Mouse (Mus musculus): ENCODE data around the gene Thsd4. TPM values are rescaled to one million over a fixed set of nuclear protein-coding genes. Genes with fewer than 3 reads are reported as not detected.

Gene Thsd4
- polyA plus RNA-seq, 1 experiment from 2014 or later: 9.3 TPM

- WGBS: 73% methylated on average over 4 of the region's 4 CpGs
- 0 out of 2 replicates have a peak, but pooled peaks cover 2% of the 10 kb centered on the region for H3K27me3 ChIP-seq
- no peak overlapping the region for H3K4me3 ChIP-seq
- no peak overlapping the region for H3K9ac ChIP-seq
- H3K9me3 ChIP-seq (replicated peaks): no peaks in the 10 kb centered on the region
- ATAC-seq (ENCODE audit: low FRiP score): no peak
- H3K4me1 ChIP-seq: peaks cover 18% of the 10 kb centered on the region
- H3K4me2 ChIP-seq (replicated peaks): no peak overlapping the region
- H3K27ac ChIP-seq: no peak overlapping the region
- no peaks in the 10 kb centered on the region for H3K36me3 ChIP-seq
Observed at GRCm38 (mm10) chr9:60027234-60027633, 494.6 kb downstream of the Thsd4 start.

GRCm38 (mm10) chr9:60026795-60027194 is 495.1 kb downstream of the Thsd4 start:
- H3K4me2 ChIP-seq (replicated peaks): no peak overlapping the region
- H3K9me3 ChIP-seq (replicated peaks): no peaks in the 10 kb centered on the region
- H3K9ac ChIP-seq: no peak overlapping the region
- WGBS: 84% methylated on average over 2 of the region's 2 CpGs
- H3K4me3 ChIP-seq: no peak overlapping the region
- peaks cover 18% of the 10 kb centered on the region for H3K4me1 ChIP-seq
- no peak for ATAC-seq (ENCODE audit: low FRiP score)
- H3K27ac ChIP-seq: no peak overlapping the region
- H3K27me3 ChIP-seq: 0 out of 2 replicates have a peak, but pooled peaks cover 2% of the 10 kb centered on the region
- H3K36me3 ChIP-seq: no peaks in the 10 kb centered on the region

- Histone ChIP-seq H3K36me3 (no peaks in the 10 kb centered on the region), H3K9ac (no peak overlapping the region), H3K27me3 (0 out of 2 replicates have a peak, but pooled peaks cover 2% of the 10 kb centered on the region), H3K27ac (no peak overlapping the region), H3K9me3 (replicated peaks) (no peaks in the 10 kb centered on the region), H3K4me3 (no peak overlapping the region), H3K4me2 (replicated peaks) (no peak overlapping the region), H3K4me1 (peaks cover 18% of the 10 kb centered on the region)
- WGBS: 84% methylated on average over 6 of the region's 6 CpGs
- no peak for ATAC-seq (ENCODE audit: low FRiP score)
Observed at GRCm38 (mm10) chr9:60025919-60026318, 495.9 kb downstream of the Thsd4 start.

- Histone ChIP-seq H3K27ac (no peak overlapping the region), H3K9ac (no peak overlapping the region)
Observed at GRCm38 (mm10) chr9:60024971-60025370, 496.9 kb downstream of the Thsd4 start.

GRCm38 (mm10) chr9:60024545-60024944 is 497.3 kb downstream of the Thsd4 start:
- no peak for ATAC-seq (ENCODE audit: low FRiP score)
- Histone ChIP-seq H3K9ac (no peak overlapping the region), H3K36me3 (no peaks in the 10 kb centered on the region), H3K4me3 (no peak overlapping the region), H3K4me2 (replicated peaks) (no peak overlapping the region), H3K27me3 (0 out of 2 replicates have a peak, but pooled peaks cover 2% of the 10 kb centered on the region), H3K9me3 (replicated peaks) (no peaks in the 10 kb centered on the region), H3K4me1 (peaks cover 18% of the 10 kb centered on the region), H3K27ac (no peak overlapping the region)
- WGBS: 18% methylated on average over 5 of the region's 5 CpGs

More at GRCm38 (mm10) chr9:60024971-60025370, 496.9 kb downstream of the Thsd4 start:
- no peaks in the 10 kb centered on the region for H3K9me3 ChIP-seq (replicated peaks)
- 0 out of 2 replicates have a peak, but pooled peaks cover 2% of the 10 kb centered on the region for H3K27me3 ChIP-seq
- no peaks in the 10 kb centered on the region for H3K36me3 ChIP-seq
- peaks cover 18% of the 10 kb centered on the region for H3K4me1 ChIP-seq
- no peak overlapping the region for H3K4me3 ChIP-seq
- ATAC-seq (ENCODE audit: low FRiP score): no peak
- WGBS: 5% methylated on average over 5 of the region's 5 CpGs
- no peak overlapping the region for H3K4me2 ChIP-seq (replicated peaks)

GRCm38 (mm10) chr9:60022331-60022730 is 499.5 kb downstream of the Thsd4 start:
- no peak for ATAC-seq (ENCODE audit: low FRiP score)
- H3K4me3 ChIP-seq: no peak overlapping the region
- peaks cover 18% of the 10 kb centered on the region for H3K4me1 ChIP-seq
- H3K27ac ChIP-seq: no peak overlapping the region
- no peaks in the 10 kb centered on the region for H3K9me3 ChIP-seq (replicated peaks)
- WGBS: 68% methylated on average over 3 of the region's 3 CpGs
- no peaks in the 10 kb centered on the region for H3K36me3 ChIP-seq
- no peak overlapping the region for H3K9ac ChIP-seq
- H3K27me3 ChIP-seq: 0 out of 2 replicates have a peak, but pooled peaks cover 2% of the 10 kb centered on the region
- no peak overlapping the region for H3K4me2 ChIP-seq (replicated peaks)

- H3K36me3 ChIP-seq: no peaks in the 10 kb centered on the region
- 0 out of 2 replicates have a peak, but pooled peaks cover 2% of the 10 kb centered on the region for H3K27me3 ChIP-seq
- 31% methylated on average over 1 of the region's 1 CpGs for WGBS
- H3K27ac ChIP-seq: no peak overlapping the region
- no peak overlapping the region for H3K4me2 ChIP-seq (replicated peaks)
- no peaks in the 10 kb centered on the region for H3K9me3 ChIP-seq (replicated peaks)
- no peak for ATAC-seq (ENCODE audit: low FRiP score)
- no peak overlapping the region for H3K9ac ChIP-seq
- H3K4me1 ChIP-seq: peaks cover 15% of the 10 kb centered on the region
- H3K4me3 ChIP-seq: no peak overlapping the region
Observed at GRCm38 (mm10) chr9:60020444-60020843, 501.4 kb downstream of the Thsd4 start.

- no peak for ATAC-seq (ENCODE audit: low FRiP score)
- WGBS: 61% methylated on average over 1 of the region's 1 CpGs
Observed at GRCm38 (mm10) chr9:60010285-60010684, 511.6 kb downstream of the Thsd4 start.

GRCm38 (mm10) chr9:60008936-60009335 is 512.9 kb downstream of the Thsd4 start:
- no peaks in the 10 kb centered on the region for H3K9me3 ChIP-seq (replicated peaks)
- no peak overlapping the region for H3K4me3 ChIP-seq
- ATAC-seq (ENCODE audit: low FRiP score): no peak
- no peaks in the 10 kb centered on the region for H3K27me3 ChIP-seq
- 61% methylated on average over 7 of the region's 7 CpGs for WGBS
- H3K36me3 ChIP-seq: no peaks in the 10 kb centered on the region
- no peak overlapping the region for H3K4me2 ChIP-seq (replicated peaks)
- peaks cover 3% of the 10 kb centered on the region; the same call in 1 of the 2 replicates for H3K4me1 ChIP-seq
- no peak overlapping the region for H3K9ac ChIP-seq
- H3K27ac ChIP-seq: no peak overlapping the region

More at GRCm38 (mm10) chr9:60010285-60010684, 511.6 kb downstream of the Thsd4 start:
- Histone ChIP-seq H3K27me3 (no peaks in the 10 kb centered on the region), H3K36me3 (no peaks in the 10 kb centered on the region), H3K9ac (no peak overlapping the region), H3K4me3 (no peak overlapping the region), H3K4me2 (replicated peaks) (no peak overlapping the region), H3K4me1 (peaks cover 3% of the 10 kb centered on the region; the same call in 1 of the 2 replicates), H3K27ac (no peak overlapping the region), H3K9me3 (replicated peaks) (no peaks in the 10 kb centered on the region)

GRCm38 (mm10) chr9:60002323-60002722 is 519.5 kb downstream of the Thsd4 start:
- Histone ChIP-seq H3K4me1 (no peaks in the 10 kb centered on the region), H3K27me3 (no peaks in the 10 kb centered on the region), H3K27ac (no peak overlapping the region), H3K4me3 (no peak overlapping the region), H3K4me2 (replicated peaks) (no peak overlapping the region), H3K9ac (no peak overlapping the region), H3K36me3 (no peaks in the 10 kb centered on the region), H3K9me3 (replicated peaks) (no peaks in the 10 kb centered on the region)
- no peak for ATAC-seq (ENCODE audit: low FRiP score)
- 91% methylated on average over 8 of the region's 8 CpGs for WGBS

GRCm38 (mm10) chr9:60001444-60001843 is 520.4 kb downstream of the Thsd4 start:
- Histone ChIP-seq H3K4me2 (replicated peaks) (no peak overlapping the region), H3K27me3 (no peaks in the 10 kb centered on the region), H3K4me3 (no peak overlapping the region), H3K9me3 (replicated peaks) (no peaks in the 10 kb centered on the region), H3K36me3 (no peaks in the 10 kb centered on the region), H3K27ac (no peak overlapping the region), H3K9ac (no peak overlapping the region), H3K4me1 (no peaks in the 10 kb centered on the region)
- no peak for ATAC-seq (ENCODE audit: low FRiP score)
- 70% methylated on average over 3 of the region's 3 CpGs for WGBS

- Histone ChIP-seq H3K4me1 (no peaks in the 10 kb centered on the region), H3K27ac (no peak overlapping the region), H3K4me3 (no peak overlapping the region), H3K9ac (no peak overlapping the region), H3K27me3 (no peaks in the 10 kb centered on the region), H3K9me3 (replicated peaks) (no peaks in the 10 kb centered on the region), H3K4me2 (replicated peaks) (no peak overlapping the region), H3K36me3 (no peaks in the 10 kb centered on the region)
- 92% methylated on average over 4 of the region's 4 CpGs for WGBS
- no peak for ATAC-seq (ENCODE audit: low FRiP score)
Observed at GRCm38 (mm10) chr9:59997725-59998124, 524.1 kb downstream of the Thsd4 start.

- no peak for ATAC-seq (ENCODE audit: low FRiP score)
- H3K36me3 ChIP-seq: no peaks in the 10 kb centered on the region
- H3K4me3 ChIP-seq: no peak overlapping the region
- WGBS: 79% methylated on average over 5 of the region's 5 CpGs
- H3K9ac ChIP-seq: no peak overlapping the region
- no peaks in the 10 kb centered on the region for H3K27me3 ChIP-seq
- H3K4me2 ChIP-seq (replicated peaks): no peak overlapping the region
- H3K4me1 ChIP-seq: no peaks in the 10 kb centered on the region
- H3K9me3 ChIP-seq (replicated peaks): no peaks in the 10 kb centered on the region
- H3K27ac ChIP-seq: no peak overlapping the region
Observed at GRCm38 (mm10) chr9:59991407-59991806, 530.4 kb downstream of the Thsd4 start.
